Comparison of ENCODE assay signal across 9 mouse cellular contexts in the genomic region with DNA sequence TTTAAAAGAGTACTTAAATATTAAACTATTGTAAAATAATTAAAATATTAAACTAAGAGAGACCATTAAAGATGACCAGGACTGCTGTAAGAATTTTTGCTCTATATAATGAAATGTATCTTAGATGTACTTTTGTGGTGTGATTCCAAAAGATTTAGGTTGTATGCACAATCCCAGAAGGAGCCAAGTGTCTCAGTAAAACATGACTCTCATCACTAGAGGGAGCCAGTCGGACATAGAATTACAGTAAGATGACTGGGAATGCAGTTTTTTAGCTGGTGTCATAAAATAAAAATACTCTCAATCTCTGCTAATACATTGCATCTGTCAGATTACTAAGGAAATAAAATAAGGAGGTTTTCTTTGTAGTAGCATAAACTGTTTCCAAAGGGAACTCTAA.
DNase-seq lines count a peak whose midpoint lies in the region; ATAC-seq and TF ChIP-seq lines count a peak whose summit lies in the region.
"Had no signal": no experiment of that assay in that cellular context is flagged by ENCODE, and none has a peak within 500 bp of the region (broad histone marks: within the 10 kb centered on the region; RNA-seq: fewer than 3 reads in every experiment).

No protein-coding gene starts in this region.

- H3K27me3 ChIP-seq in kidney, embryonic 16.5 days (ENCODE audit: insufficient read depth, low read length): no peaks in the 10 kb centered on the region
- no peaks in the 10 kb centered on the region for H3K27me3 ChIP-seq in limb, embryonic 14.5 days (ENCODE audit: control insufficient read depth, insufficient read depth, low read length)

- H3K4me2 ChIP-seq in kidney, embryonic 16.5 days (replicated peaks; ENCODE audit: low read depth, low read length): no peak overlapping the region
- H3K4me2 ChIP-seq in limb, embryonic 14.5 days (replicated peaks; ENCODE audit: low read depth, low read length, severe bottlenecking): no peak overlapping the region

- H3K4me3 ChIP-seq in kidney, embryonic 16.5 days (ENCODE audit: low read length): no peak overlapping the region
- no peak overlapping the region for H3K4me3 ChIP-seq in limb, embryonic 14.5 days (replicated peaks; ENCODE audit: low read length)

- no peak overlapping the region for H3K27ac ChIP-seq in kidney, embryonic 16.5 days (ENCODE audit: low read length)
- no peak overlapping the region for H3K27ac ChIP-seq in limb, embryonic 14.5 days (replicated peaks; ENCODE audit: low read depth, low read length)

- no peak overlapping the region for H3K9ac ChIP-seq in kidney, embryonic 16.5 days (replicated peaks; ENCODE audit: low read length)
- H3K9ac ChIP-seq in limb, embryonic 14.5 days (ENCODE audit: low read depth, low read length, severe bottlenecking): no peak overlapping the region

- DNase-seq in cerebellum, adult 9-10 months: peak; percentile 5
- no peak for DNase-seq in cerebellum, adult 8-10 months
- peak; percentile 30 for DNase-seq in kidney, postnatal 14 days
- DNase-seq in ZHBTc4 (ENCODE audit: low read depth, low spot score): peak; percentile 41
- peak; percentile 71 for DNase-seq in limb, embryonic 14.5 days (ENCODE audit: low spot score)
- no peak for DNase-seq in urinary bladder, adult 2 months (ENCODE audit: low spot score)
- no peak for DNase-seq in ovary, postnatal 10 days (ENCODE audit: low spot score)
- DNase-seq: heart, postnatal 36 days had no signal

- no peak for ATAC-seq in kidney, embryonic 16.5 days (ENCODE audit: low FRiP score, low TSS enrichment)
- ATAC-seq in limb, embryonic 14.5 days (ENCODE audit: low FRiP score, low read depth): no peak

- WGBS in kidney, embryonic 16.5 days: 13% methylated on average over 1 of the region's 1 CpGs
- WGBS in limb, embryonic 14.5 days: 5% methylated on average over 1 of the region's 1 CpGs

- TF ChIP-seq POLR2A in limb, embryonic 14.5 days (IDR thresholded peaks at IDR 0.05; ENCODE audit: borderline replicate concordance, extremely low read depth, insufficient read depth, insufficient read length): no peak

- no peaks in the 10 kb centered on the region for H3K36me3 ChIP-seq in kidney, embryonic 16.5 days (ENCODE audit: insufficient read depth, low read length)
- H3K36me3 ChIP-seq in limb, embryonic 14.5 days (ENCODE audit: control insufficient read depth, insufficient read depth, low read length): no peaks in the 10 kb centered on the region

- H3K9me3 ChIP-seq in kidney, embryonic 16.5 days (ENCODE audit: low read length): no peaks in the 10 kb centered on the region
- no peaks in the 10 kb centered on the region for H3K9me3 ChIP-seq in limb, embryonic 14.5 days (ENCODE audit: control insufficient read depth, low read length)

- H3K4me1 ChIP-seq in kidney, embryonic 16.5 days (ENCODE audit: insufficient read depth, low read length): no peaks in the 10 kb centered on the region
- H3K4me1 ChIP-seq in limb, embryonic 14.5 days (ENCODE audit: control insufficient read depth, insufficient read depth, low read length): no peaks in the 10 kb centered on the region

Comparison
In these comparisons a context has a peak if more than half of its experiments do, and no peak if none do; other contexts are left out.
1. DNase-seq: peak in cerebellum, adult 9-10 months (single experiment), kidney, postnatal 14 days (single experiment), ZHBTc4 (single experiment) and limb, embryonic 14.5 days (single experiment); none in cerebellum, adult 8-10 months (single experiment), urinary bladder, adult 2 months (single experiment) and ovary, postnatal 10 days (single experiment).